Mouse (Mus musculus) midbrain, embryonic 12.5 days (tissue): ENCODE data around the gene Mageb18. TPM values are rescaled to one million over a fixed set of nuclear protein-coding genes. Genes with fewer than 3 reads are reported as not detected.

Experiments
- ATAC-seq: fragments of 200-750 bp; cut with Nextera tagmentation; 2 replicates; pipeline ENCODE4 v1.8.0; 2017; ENCODE audit warnings: low read depth, moderate TSS enrichment, moderate library complexity; ENCODE audit not compliant: low FRiP score
- H3K27ac ChIP-seq: fragments of 300-500 bp; sonication (generic); replicated peaks from 2 replicates; pipeline ENCODE4 v1.5.1; 2016; ENCODE audit warnings: mild to moderate bottlenecking
- H3K27me3 ChIP-seq: fragments of 300-500 bp; sonication (generic); 2 replicates; pipeline ENCODE4 v1.6.1; 2016; ENCODE audit warnings: mild to moderate bottlenecking
- H3K36me3 ChIP-seq: fragments of 300-500 bp; sonication (generic); 2 replicates; pipeline ENCODE4 v1.6.1; 2016
- H3K4me1 ChIP-seq: fragments of 300-500 bp; sonication (generic); 2 replicates; pipeline ENCODE4 v1.6.1; 2016
- H3K4me2 ChIP-seq: fragments of 300-500 bp; sonication (generic); replicated peaks from 2 replicates; pipeline ENCODE4 v1.6.1; 2016; ENCODE audit warnings: mild to moderate bottlenecking, moderate library complexity
- H3K4me3 ChIP-seq: fragments of 300-500 bp; sonication (generic); 2 replicates; pipeline ENCODE4 v1.5.1; 2016; ENCODE audit warnings: mild to moderate bottlenecking
- H3K9ac ChIP-seq: fragments of 300-500 bp; sonication (generic); replicated peaks from 2 replicates; pipeline ENCODE4 v1.6.1; 2016; ENCODE audit warnings: mild to moderate bottlenecking, moderate library complexity
- H3K9me3 ChIP-seq: fragments of 300-500 bp; sonication (generic); 2 replicates; pipeline ENCODE4 v1.6.1; 2016; ENCODE audit warnings: mild to moderate bottlenecking
- WGBS: fragments of 180-500 bp; shearing (Covaris S2); methylation state at CpG from one replicate; pipeline ENCODE4 v1.1.7; 2016; 5-methylcytosine and 5-hydroxymethylcytosine counted together
- polyA plus RNA-seq: library from polyadenylated mRNA; unstranded; fragments of >200 nt; fragmentation: Nextera tagmentation; extraction: Ambion mirVana; gene quantifications from 2 replicates; pipeline ENCODE4 v1.2.1, GENCODE M21; 2016

The Mageb18 gene
- polyA plus RNA-seq, 1 experiment from 2014 or later = not detected

DNA sequence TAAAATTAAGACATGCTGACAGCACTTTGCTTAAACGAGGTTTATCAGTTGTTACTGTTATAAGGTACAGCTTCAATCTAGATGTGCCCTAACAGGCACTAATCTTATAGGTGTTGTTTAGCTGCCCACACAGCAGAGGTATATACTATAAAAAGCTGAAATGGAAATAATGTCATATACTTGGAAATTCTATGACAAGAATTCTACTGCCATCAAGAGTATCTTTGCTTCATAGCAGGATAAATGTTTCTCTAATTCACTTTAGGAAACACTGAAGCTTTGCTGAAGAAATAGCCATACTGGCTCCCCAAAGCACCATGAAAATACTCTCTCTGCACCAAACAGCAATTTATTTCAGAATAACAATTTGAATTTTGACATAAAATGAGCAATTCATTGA is 265.9 kb downstream of the Mageb18 start:
- Histone ChIP-seq H3K9me3 (no peaks in the 10 kb centered on the region), H3K4me3 (no peak overlapping the region), H3K27me3 (no peaks in the 10 kb centered on the region), H3K4me1 (no peaks in the 10 kb centered on the region), H3K4me2 (no peak overlapping the region), H3K27ac (no peak overlapping the region), H3K9ac (no peak overlapping the region), H3K36me3 (no peaks in the 10 kb centered on the region)
- no peak for ATAC-seq
- 56% methylated on average over 1 of the region's 1 CpGs for WGBS

DNA sequence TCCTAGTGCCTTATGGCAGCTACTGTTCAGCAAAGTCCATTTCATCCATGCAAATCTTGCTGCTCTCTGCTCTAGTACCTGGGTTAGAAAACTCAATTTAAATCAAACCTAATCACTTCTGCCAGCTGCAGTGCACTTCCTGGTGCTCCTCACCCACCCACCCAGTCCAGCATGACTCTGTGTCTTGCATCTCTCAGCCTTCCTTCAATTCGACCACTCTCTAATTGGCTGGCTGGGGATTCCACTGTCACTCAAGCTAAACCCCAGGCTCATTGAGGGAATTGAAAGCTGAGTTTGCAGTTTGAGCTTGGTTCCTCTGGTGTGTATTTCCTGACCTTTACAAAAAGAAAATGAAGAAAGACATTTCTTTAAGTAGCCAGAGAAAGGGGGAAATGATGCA is 275.8 kb downstream of the Mageb18 start:
- ATAC-seq = no peak
- no peaks in the 10 kb centered on the region for H3K9me3 ChIP-seq
- H3K27me3 ChIP-seq = no peaks in the 10 kb centered on the region
- WGBS = 35% methylated on average over 1 of the region's 1 CpGs
- no peak overlapping the region for H3K4me3 ChIP-seq
- H3K4me1 ChIP-seq = no peaks in the 10 kb centered on the region
- no peak overlapping the region for H3K9ac ChIP-seq
- no peaks in the 10 kb centered on the region for H3K36me3 ChIP-seq
- H3K27ac ChIP-seq = no peak overlapping the region
- no peak overlapping the region for H3K4me2 ChIP-seq

DNA sequence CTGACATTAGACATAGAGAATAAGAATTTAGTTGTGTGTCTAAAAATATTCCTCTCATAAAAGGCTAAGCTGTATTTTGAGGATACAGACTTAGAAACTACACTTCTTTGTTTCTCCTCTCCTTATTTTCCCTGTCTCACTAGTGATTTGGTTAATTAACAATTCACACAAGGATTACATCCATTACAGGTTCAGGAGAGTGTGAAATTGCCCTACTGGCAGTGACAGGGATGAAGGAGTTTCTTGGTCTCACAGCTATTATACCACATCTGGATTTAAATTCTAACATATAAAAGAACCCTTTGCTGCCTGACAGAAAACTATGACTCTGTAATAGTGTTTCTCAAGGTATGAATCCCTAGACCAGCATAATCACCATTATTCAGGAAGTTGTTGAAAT is 318.8 kb downstream of the Mageb18 start:
- H3K4me2 ChIP-seq = no peak overlapping the region
- H3K4me1 ChIP-seq = no peaks in the 10 kb centered on the region
- no peak overlapping the region for H3K4me3 ChIP-seq
- ATAC-seq = no peak
- no peak overlapping the region for H3K9ac ChIP-seq
- no peak overlapping the region for H3K27ac ChIP-seq
- H3K9me3 ChIP-seq = no peaks in the 10 kb centered on the region
- H3K27me3 ChIP-seq = no peaks in the 10 kb centered on the region
- H3K36me3 ChIP-seq = no peaks in the 10 kb centered on the region

Other genes with a start within 250 kb of the Mageb18 start
- gene Gm5941, start 109.6 kb downstream of the Mageb18 start, polyA plus RNA-seq = not detected in 2 replicates